Mouse (Mus musculus) intestine, postnatal 0 days (tissue): ENCODE data around the gene Nek11. TPM values are rescaled to one million over a fixed set of nuclear protein-coding genes. Genes with fewer than 3 reads are reported as not detected.

Source experiments
- ATAC-seq: fragments of 200-750 bp; cut with Nextera tagmentation; 2 replicates; pipeline ENCODE4 v1.8.0; 2017; ENCODE audit warnings: mild to moderate bottlenecking, moderate TSS enrichment, moderate library complexity
- H3K27ac ChIP-seq: fragments of 300-500 bp; sonication (generic); 2 replicates; pipeline ENCODE4 v1.5.1; 2014; ENCODE audit warnings: mild to moderate bottlenecking, low read depth, low read length, moderate library complexity
- H3K27me3 ChIP-seq: fragments of 300-500 bp; sonication (generic); replicated peaks from 2 replicates; pipeline ENCODE4 v1.6.1; 2014; ENCODE audit warnings: low read length, mixed read lengths; ENCODE audit not compliant: control insufficient read depth, insufficient read depth
- H3K36me3 ChIP-seq: fragments of 300-500 bp; sonication (generic); 2 replicates; pipeline ENCODE4 v1.6.1; 2014; ENCODE audit warnings: mild to moderate bottlenecking, moderate library complexity; ENCODE audit not compliant: control insufficient read depth, insufficient read depth
- H3K4me1 ChIP-seq: fragments of 300-500 bp; sonication (generic); replicated peaks from 2 replicates; pipeline ENCODE4 v1.6.1; 2014; ENCODE audit warnings: antibody characterized with exemption, low read length, mixed read lengths; ENCODE audit not compliant: control insufficient read depth, insufficient read depth
- H3K4me2 ChIP-seq: fragments of 300-500 bp; sonication (generic); replicated peaks from 2 replicates; pipeline ENCODE4 v1.6.1; 2014; ENCODE audit warnings: low read depth, mild to moderate bottlenecking, moderate library complexity
- H3K4me3 ChIP-seq: fragments of 300-500 bp; sonication (generic); 2 replicates; pipeline ENCODE4 v1.5.1; 2014; ENCODE audit warnings: low read depth, low read length
- H3K9ac ChIP-seq: fragments of 300-500 bp; sonication (generic); 2 replicates; pipeline ENCODE4 v1.6.1; 2014; ENCODE audit warnings: mild to moderate bottlenecking, low read depth, low read length
- H3K9me3 ChIP-seq: fragments of 300-500 bp; sonication (generic); 2 replicates; pipeline ENCODE4 v1.6.1; 2016; ENCODE audit warnings: mixed run types; ENCODE audit not compliant: control insufficient read depth
- CTCF ChIP-seq: sonication (generic); IDR thresholded peaks from 2 replicates; pipeline ENCODE4 v1.5.1; 2016; ENCODE audit warnings: low read depth, mild to moderate bottlenecking, control low read depth, antibody characterized with exemption, moderate library complexity
- WGBS: fragments of 180-500 bp; shearing (Covaris S2); extraction: QIAGEN DNeasy Blood & Tissue Kit; methylation state at CpG from one replicate; pipeline ENCODE4 v1.1.7; 2014; 5-methylcytosine and 5-hydroxymethylcytosine counted together
- polyA plus RNA-seq: library from polyadenylated mRNA; unstranded; fragments of >200 nt; fragmentation: Nextera tagmentation; extraction: Ambion mirVana; gene quantifications from 2 replicates; pipeline ENCODE4 v1.2.1, GENCODE M21; 2015

The Nek11 gene
- polyA plus RNA-seq, 1 experiment from 2014 or later = 0.08 TPM

GRCm38 (mm10) chr9:105379533-105380145, 15.7 kb downstream of the Nek11 start:
- 78% methylated on average over 8 of the region's 8 CpGs for WGBS
- no peak for ATAC-seq
- H3K9me3 ChIP-seq = no peaks in the 10 kb centered on the region
- no peak overlapping the region for H3K4me3 ChIP-seq
- H3K27ac ChIP-seq = no peak overlapping the region
- H3K4me1 ChIP-seq = no peaks in the 10 kb centered on the region
- H3K36me3 ChIP-seq = no peaks in the 10 kb centered on the region
- H3K4me2 ChIP-seq = no peak overlapping the region
- H3K27me3 ChIP-seq = no peaks in the 10 kb centered on the region
- no peak for TF ChIP-seq CTCF
- no peak overlapping the region for H3K9ac ChIP-seq

GRCm38 (mm10) chr9:105377622-105378021, 17.7 kb downstream of the Nek11 start:
- no peaks in the 10 kb centered on the region for H3K36me3 ChIP-seq
- ATAC-seq = no peak
- H3K27me3 ChIP-seq = no peaks in the 10 kb centered on the region
- no peak overlapping the region for H3K9ac ChIP-seq
- 68% methylated on average over 3 of the region's 3 CpGs for WGBS
- no peak overlapping the region for H3K27ac ChIP-seq
- TF ChIP-seq CTCF = no peak
- no peak overlapping the region for H3K4me3 ChIP-seq
- no peak overlapping the region for H3K4me2 ChIP-seq
- H3K9me3 ChIP-seq = no peaks in the 10 kb centered on the region
- no peaks in the 10 kb centered on the region for H3K4me1 ChIP-seq

GRCm38 (mm10) chr9:105376954-105377530, 18.3 kb downstream of the Nek11 start:
- no peaks in the 10 kb centered on the region for H3K36me3 ChIP-seq
- WGBS = 75% methylated on average over 7 of the region's 7 CpGs
- no peak overlapping the region for H3K4me2 ChIP-seq
- H3K9ac ChIP-seq = no peak overlapping the region
- peak; percentile 36; the same call in 1 of the 2 replicates for TF ChIP-seq CTCF
- H3K4me1 ChIP-seq = no peaks in the 10 kb centered on the region
- no peaks in the 10 kb centered on the region for H3K9me3 ChIP-seq
- no peak for ATAC-seq
- H3K27ac ChIP-seq = no peak overlapping the region
- no peak overlapping the region for H3K4me3 ChIP-seq
- H3K27me3 ChIP-seq = no peaks in the 10 kb centered on the region

- WGBS = 67% methylated on average over 7 of the region's 7 CpGs
Measured at GRCm38 (mm10) chr9:105376411-105376810, 18.9 kb downstream of the Nek11 start.

GRCm38 (mm10) chr9:105374361-105374760, 21.0 kb downstream of the Nek11 start:
- Histone ChIP-seq H3K36me3 (no peaks in the 10 kb centered on the region), H3K9ac (no peak overlapping the region), H3K9me3 (no peaks in the 10 kb centered on the region), H3K27ac (no peak overlapping the region), H3K4me3 (no peak overlapping the region), H3K4me1 (no peaks in the 10 kb centered on the region), H3K27me3 (no peaks in the 10 kb centered on the region), H3K4me2 (no peak overlapping the region)
- no peak for ATAC-seq
- TF ChIP-seq CTCF = no peak
- WGBS = 60% methylated on average over 5 of the region's 5 CpGs

More at GRCm38 (mm10) chr9:105376411-105376810, 18.9 kb downstream of the Nek11 start:
- no peak overlapping the region for H3K9ac ChIP-seq
- no peak overlapping the region for H3K4me2 ChIP-seq
- no peak overlapping the region for H3K27ac ChIP-seq
- no peak for TF ChIP-seq CTCF
- H3K4me1 ChIP-seq = no peaks in the 10 kb centered on the region
- no peaks in the 10 kb centered on the region for H3K9me3 ChIP-seq
- H3K4me3 ChIP-seq = no peak overlapping the region
- H3K27me3 ChIP-seq = no peaks in the 10 kb centered on the region
- ATAC-seq = no peak
- no peaks in the 10 kb centered on the region for H3K36me3 ChIP-seq

- no peak for ATAC-seq
- H3K36me3 ChIP-seq = no peaks in the 10 kb centered on the region
- no peak for TF ChIP-seq CTCF
- no peak overlapping the region for H3K4me3 ChIP-seq
- no peaks in the 10 kb centered on the region for H3K9me3 ChIP-seq
- no peaks in the 10 kb centered on the region for H3K4me1 ChIP-seq
- 86% methylated on average over 3 of the region's 3 CpGs for WGBS
- no peaks in the 10 kb centered on the region for H3K27me3 ChIP-seq
- no peak overlapping the region for H3K9ac ChIP-seq
- H3K27ac ChIP-seq = no peak overlapping the region
- H3K4me2 ChIP-seq = no peak overlapping the region
Measured at GRCm38 (mm10) chr9:105368605-105369004, 26.7 kb downstream of the Nek11 start.
